Mouse (Mus musculus): ENCODE measurements around the gene Emb. TPM values are rescaled to one million over a fixed set of nuclear protein-coding genes. Genes with fewer than 3 reads are reported as not detected.

The Emb gene
- total and polyA plus RNA-seq, 3 experiments: 0.43 to 1.7 TPM; not detected in 1

DNA sequence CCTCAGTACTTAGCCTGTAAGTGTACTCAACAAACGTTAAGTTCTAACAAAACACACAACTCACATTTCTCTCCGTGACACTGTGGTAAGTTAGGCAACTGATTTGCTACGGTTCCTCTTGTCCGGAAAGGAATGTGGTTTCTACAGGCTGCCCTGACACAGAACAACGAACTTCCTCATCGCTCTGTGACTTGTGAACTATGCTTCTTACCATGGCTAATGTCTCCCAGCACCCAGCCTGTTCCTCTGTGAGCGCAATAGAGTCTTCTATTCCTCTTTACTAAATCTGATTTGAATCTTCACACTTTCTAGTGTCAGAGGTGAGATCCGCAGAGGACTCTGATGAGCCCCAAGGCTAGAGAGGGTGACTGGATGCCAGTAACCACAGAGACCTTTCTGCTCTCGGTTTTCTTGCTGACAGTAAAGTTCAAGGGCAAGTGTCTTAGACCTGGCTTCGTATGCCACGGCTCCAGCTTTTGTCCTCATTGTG is 3.1 kb downstream of the Emb start:
- TF ChIP-seq TAL1 (IDR thresholded peaks at IDR 0.05; ENCODE audit: low read length): no peak
- no peak for TF ChIP-seq GATA1 (IDR thresholded peaks at IDR 0.05; ENCODE audit: low read depth, low read length)
- TF ChIP-seq RAD21 (IDR thresholded peaks at IDR 0.05; ENCODE audit: low read depth, low read length): no peak
- TF ChIP-seq NELFE (IDR thresholded peaks at IDR 0.05; ENCODE audit: low read depth, low read length): no peak
- TF ChIP-seq MYC (IDR thresholded peaks at IDR 0.05; ENCODE audit: low read depth, low read length): no peak
- TF ChIP-seq SMC3 (IDR thresholded peaks at IDR 0.05; ENCODE audit: low read depth, low read length): no peak
- TF ChIP-seq EP300 (IDR thresholded peaks at IDR 0.05; ENCODE audit: low read depth in 1 of 2, low read length in 2 of 2): no peak
- TF ChIP-seq MAX (IDR thresholded peaks at IDR 0.05; ENCODE audit: low read length): no peak
- no peak for TF ChIP-seq MXI1 (IDR thresholded peaks at IDR 0.05; ENCODE audit: low read depth, low read length)
- TF ChIP-seq ZC3H11A (IDR thresholded peaks at IDR 0.05; ENCODE audit: low read depth, low read length): no peak
- TF ChIP-seq POLR2A (IDR thresholded peaks at IDR 0.05; ENCODE audit: control insufficient read depth in 1 of 2, insufficient read depth in 1 of 2, low read depth in 1 of 2, low read length in 2 of 2, poor library complexity in 1 of 2): no peak
- no peak for TF ChIP-seq ETS1 (IDR thresholded peaks at IDR 0.05; ENCODE audit: low read depth, low read length)
- TF ChIP-seq ZMIZ1 (IDR thresholded peaks at IDR 0.05; ENCODE audit: low read depth, low read length): no peak
- TF ChIP-seq MEF2A (IDR thresholded peaks at IDR 0.05; ENCODE audit: extremely low read depth, insufficient replicate concordance, low read depth, low read length, poor library complexity, severe bottlenecking): no peak
- TF ChIP-seq MAZ (IDR thresholded peaks at IDR 0.05; ENCODE audit: low read depth, low read length): no peak
- no peak for TF ChIP-seq MAFK (IDR thresholded peaks at IDR 0.05; ENCODE audit: borderline replicate concordance, low read depth, low read length)
- H3K4me1 ChIP-seq (ENCODE audit: control insufficient read depth in 1 of 2, insufficient read depth in 2 of 2, low read length in 2 of 2): no peaks in the 10 kb centered on the region
- no peaks in the 10 kb centered on the region; a peak in 1 of 4 replicates for H3K27me3 ChIP-seq (ENCODE audit: control insufficient read depth in 1 of 2, insufficient read depth in 2 of 2, low read length in 2 of 2)
- H3K36me3 ChIP-seq (ENCODE audit: control insufficient read depth in 1 of 2, insufficient read depth in 2 of 2, low read length in 2 of 2): no peaks in the 10 kb centered on the region
- H3K9ac ChIP-seq (ENCODE audit: control insufficient read depth, low read depth, low read length, poor library complexity, severe bottlenecking): no peak overlapping the region
- H3K27ac ChIP-seq (ENCODE audit: control insufficient read depth, low read depth, low read length): no peak overlapping the region
- DNase-seq (ENCODE audit: low read depth, low spot score): no peak
- H3K79me2 ChIP-seq (ENCODE audit: control insufficient read depth, insufficient read depth, low read length, poor library complexity): no peaks in the 10 kb centered on the region
- no peak overlapping the region for H3K4me3 ChIP-seq (ENCODE audit: control insufficient read depth in 1 of 2, insufficient read depth in 1 of 2, low read depth in 2 of 2, low read length in 2 of 2)
- no peaks in the 10 kb centered on the region for H3K9me3 ChIP-seq (replicated peaks; ENCODE audit: insufficient read depth, low read length)

- Histone ChIP-seq H3K9me3 (replicated peaks; ENCODE audit: insufficient read depth, low read length) (no peaks in the 10 kb centered on the region), H3K4me3 (ENCODE audit: control insufficient read depth in 1 of 2, insufficient read depth in 1 of 2, low read depth in 2 of 2, low read length in 2 of 2) (no peak overlapping the region), H3K27ac (ENCODE audit: control insufficient read depth, low read depth, low read length) (no peak overlapping the region), H3K36me3 (ENCODE audit: control insufficient read depth in 1 of 2, insufficient read depth in 2 of 2, low read length in 2 of 2) (no peaks in the 10 kb centered on the region), H3K4me1 (ENCODE audit: control insufficient read depth in 1 of 2, insufficient read depth in 2 of 2, low read length in 2 of 2) (no peaks in the 10 kb centered on the region), H3K27me3 (ENCODE audit: control insufficient read depth in 1 of 2, insufficient read depth in 2 of 2, low read length in 2 of 2) (no peaks in the 10 kb centered on the region; a peak in 1 of 4 replicates), H3K9ac (ENCODE audit: control insufficient read depth, low read depth, low read length, poor library complexity, severe bottlenecking) (no peak overlapping the region), H3K79me2 (ENCODE audit: control insufficient read depth, insufficient read depth, low read length, poor library complexity) (no peaks in the 10 kb centered on the region)
- no peak for DNase-seq (ENCODE audit: low read depth, low spot score)
- no peak for TF ChIP-seq POLR2A (IDR thresholded peaks at IDR 0.05; ENCODE audit: control insufficient read depth in 1 of 2, insufficient read depth in 1 of 2, low read depth in 1 of 2, low read length in 2 of 2, poor library complexity in 1 of 2)
- no peak for TF ChIP-seq MYC (IDR thresholded peaks at IDR 0.05; ENCODE audit: low read depth, low read length)
- TF ChIP-seq USF2 (IDR thresholded peaks at IDR 0.05; ENCODE audit: borderline replicate concordance in 1 of 2, insufficient read depth in 1 of 2, low read depth in 1 of 2, low read length in 2 of 2): no peak
- no peak for TF ChIP-seq ELF1 (IDR thresholded peaks at IDR 0.05; ENCODE audit: low read depth, low read length)
- TF ChIP-seq MYB (IDR thresholded peaks at IDR 0.05; ENCODE audit: low read depth, low read length): no peak
- no peak for TF ChIP-seq TAL1 (IDR thresholded peaks at IDR 0.05; ENCODE audit: low read length)
- TF ChIP-seq GATA1 (IDR thresholded peaks at IDR 0.05; ENCODE audit: low read depth, low read length): no peak
- TF ChIP-seq CHD1 (IDR thresholded peaks at IDR 0.05; ENCODE audit: low read depth, low read length): no peak
- TF ChIP-seq SIN3A (IDR thresholded peaks at IDR 0.05; ENCODE audit: low read length): no peak
- TF ChIP-seq HCFC1 (IDR thresholded peaks at IDR 0.05; ENCODE audit: low read depth, low read length): no peak
- TF ChIP-seq MAZ (IDR thresholded peaks at IDR 0.05; ENCODE audit: low read depth, low read length): no peak
- TF ChIP-seq ZKSCAN1 (IDR thresholded peaks at IDR 0.05; ENCODE audit: low read depth, low read length): no peak
- no peak for TF ChIP-seq EP300 (IDR thresholded peaks at IDR 0.05; ENCODE audit: low read depth in 1 of 2, low read length in 2 of 2)
- TF ChIP-seq GABPA (IDR thresholded peaks at IDR 0.05; ENCODE audit: low read depth, low read length): no peak
Measured at GRCm38 (mm10) chr13:117215481-117215880, 7.1 kb downstream of the Emb start.

All from MEL (cell line).